Mouse (Mus musculus) forebrain, embryonic 12.5 days (tissue): ENCODE data around the gene Epdr1. TPM values are rescaled to one million over a fixed set of nuclear protein-coding genes. Genes with fewer than 3 reads are reported as not detected.
"Not testable (repeated sequence)": the region's sequence is repeated elsewhere in the genome, so short reads cannot be mapped to it uniquely, and the experiment has no call there.

ENCODE experiments used
- ATAC-seq: fragments of 200-750 bp; cut with Nextera tagmentation; 2 replicates; pipeline ENCODE4 v1.8.0; 2017; ENCODE audit warnings: moderate TSS enrichment; ENCODE audit not compliant: low FRiP score
- H3K27ac ChIP-seq: fragments of 300-500 bp; sonication (generic); 2 replicates; pipeline ENCODE4 v1.5.1; 2016; ENCODE audit warnings: mild to moderate bottlenecking
- H3K27me3 ChIP-seq: fragments of 300-500 bp; sonication (generic); 2 replicates; pipeline ENCODE4 v1.6.1; 2016; ENCODE audit warnings: mild to moderate bottlenecking
- H3K36me3 ChIP-seq: fragments of 300-500 bp; sonication (generic); replicated peaks from 2 replicates; pipeline ENCODE4 v1.6.1; 2016; ENCODE audit warnings: mild to moderate bottlenecking
- H3K4me1 ChIP-seq: fragments of 300-500 bp; sonication (generic); 2 replicates; pipeline ENCODE4 v1.6.1; 2016
- H3K4me2 ChIP-seq: fragments of 300-500 bp; sonication (generic); 2 replicates; pipeline ENCODE4 v1.6.1; 2016; ENCODE audit warnings: mild to moderate bottlenecking, moderate library complexity
- H3K4me3 ChIP-seq: fragments of 300-500 bp; sonication (generic); replicated peaks from 2 replicates; pipeline ENCODE4 v1.5.1; 2016; ENCODE audit warnings: mild to moderate bottlenecking
- H3K9ac ChIP-seq: fragments of 300-500 bp; sonication (generic); 2 replicates; pipeline ENCODE4 v1.6.1; 2016; ENCODE audit warnings: mild to moderate bottlenecking
- H3K9me3 ChIP-seq: fragments of 300-500 bp; sonication (generic); 2 replicates; pipeline ENCODE4 v1.6.1; 2016
- WGBS: fragments of 180-500 bp; shearing (Covaris S2); methylation state at CpG from one replicate; pipeline ENCODE4 v1.1.7; 2016; 5-methylcytosine and 5-hydroxymethylcytosine counted together
- polyA plus RNA-seq: library from polyadenylated mRNA; unstranded; fragments of >200 nt; fragmentation: Nextera tagmentation; extraction: Ambion mirVana; gene quantifications from 2 replicates; pipeline ENCODE4 v1.2.1, GENCODE M21; 2016

Epdr1 gene
- polyA plus RNA-seq, 1 experiment from 2014 or later: 29.1 TPM

DNA sequence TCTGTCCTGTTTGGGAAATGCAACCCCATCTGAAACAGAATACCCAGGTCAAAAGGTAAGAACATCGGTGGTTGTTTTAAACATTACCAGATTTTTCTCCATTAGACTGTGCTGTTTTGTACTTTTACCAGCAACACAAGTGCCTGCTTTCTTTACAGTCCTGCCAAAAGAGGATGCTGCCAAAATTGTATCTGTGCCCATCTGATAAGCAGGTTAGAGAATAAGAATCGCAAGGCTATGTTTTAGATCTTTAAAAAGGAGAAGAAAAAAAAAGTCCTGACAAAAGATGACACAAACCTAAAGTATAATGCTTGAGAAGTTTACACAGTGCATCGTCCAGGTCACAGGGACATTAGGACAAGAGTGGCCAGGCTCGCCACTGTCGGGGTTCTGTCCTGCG, 20.5 kb downstream of the Epdr1 start:
- 91% methylated on average over 6 of the region's 6 CpGs for WGBS
- no peaks in the 10 kb centered on the region for H3K9me3 ChIP-seq
- no peaks in the 10 kb centered on the region for H3K4me1 ChIP-seq
- no peak for ATAC-seq
- H3K4me2 ChIP-seq: no peak overlapping the region
- no peaks in the 10 kb centered on the region for H3K36me3 ChIP-seq
- H3K9ac ChIP-seq: no peak overlapping the region
- no peak overlapping the region for H3K4me3 ChIP-seq
- H3K27ac ChIP-seq: no peak overlapping the region
- H3K27me3 ChIP-seq: no peaks in the 10 kb centered on the region

DNA sequence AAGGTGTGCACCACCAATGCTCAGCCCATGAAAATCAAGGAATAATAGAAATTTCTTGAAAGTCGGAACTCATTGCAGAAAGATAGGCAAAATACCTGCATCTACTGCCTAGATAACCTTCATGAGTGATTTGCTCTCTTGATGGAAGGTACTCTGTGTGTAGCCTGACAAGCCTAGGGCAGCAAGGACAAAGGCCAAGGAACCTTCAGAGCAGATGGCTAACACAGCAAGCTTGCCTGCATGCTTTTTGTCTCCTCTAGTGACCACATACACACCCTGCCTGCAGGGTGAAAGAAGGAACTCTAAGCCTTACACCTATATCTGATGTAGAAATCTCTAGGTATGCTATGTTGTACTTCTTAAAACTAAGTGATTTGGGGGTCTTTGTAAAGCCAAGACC, 24.6 kb downstream of the Epdr1 start:
- 97% methylated on average over 1 of the region's 1 CpGs for WGBS
- Histone ChIP-seq H3K9ac (no peak overlapping the region), H3K4me1 (no peaks in the 10 kb centered on the region), H3K27me3 (no peaks in the 10 kb centered on the region), H3K36me3 (no peaks in the 10 kb centered on the region; the same call in 1 of the 2 replicates), H3K4me3 (no peak overlapping the region), H3K27ac (no peak overlapping the region), H3K4me2 (no peak overlapping the region), H3K9me3 (no peaks in the 10 kb centered on the region)
- ATAC-seq: no peak

DNA sequence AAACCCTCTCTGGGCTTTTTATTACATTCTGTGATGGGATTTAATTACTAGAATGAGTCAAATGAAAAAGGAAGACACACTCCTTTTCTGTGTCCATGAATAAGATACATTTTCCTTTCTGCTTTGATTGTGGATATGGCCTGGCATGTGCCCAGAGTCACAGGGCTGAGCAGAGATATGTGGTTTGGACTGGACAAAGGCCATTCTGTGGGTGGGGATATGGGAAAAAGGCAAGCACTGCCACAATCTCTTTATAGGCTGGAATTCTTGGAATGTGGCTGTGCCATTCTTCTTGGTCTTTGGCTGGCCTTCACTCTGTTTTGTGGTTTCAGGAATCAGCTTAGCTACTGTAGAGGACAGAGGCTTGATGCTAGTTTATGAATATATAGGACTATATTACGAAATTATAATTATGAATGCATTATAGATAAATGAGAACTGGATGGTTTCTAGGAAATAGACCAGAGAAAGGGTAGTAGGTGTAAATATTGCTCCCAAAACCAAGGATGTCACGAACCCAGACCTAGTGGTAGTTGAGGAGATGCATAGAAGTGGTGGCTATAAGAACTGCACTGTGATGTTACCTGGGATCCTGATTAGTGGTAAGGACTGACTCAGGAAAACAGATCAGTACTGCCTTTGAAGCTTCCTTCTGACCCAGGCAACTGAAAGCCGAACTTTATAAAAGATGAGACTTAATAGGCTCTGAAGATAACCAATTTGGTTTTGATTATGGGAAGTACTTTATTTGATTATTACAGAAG, 28.5 kb downstream of the Epdr1 start:
- 89% methylated on average over 3 of the region's 3 CpGs for WGBS
- Histone ChIP-seq H3K9me3 (no peaks in the 10 kb centered on the region), H3K4me1 (no peaks in the 10 kb centered on the region), H3K4me3 (no peak overlapping the region), H3K9ac (no peak overlapping the region), H3K27ac (no peak overlapping the region), H3K27me3 (no peaks in the 10 kb centered on the region), H3K4me2 (no peak overlapping the region), H3K36me3 (no peaks in the 10 kb centered on the region; the same call in 1 of the 2 replicates)
- no peak for ATAC-seq

DNA sequence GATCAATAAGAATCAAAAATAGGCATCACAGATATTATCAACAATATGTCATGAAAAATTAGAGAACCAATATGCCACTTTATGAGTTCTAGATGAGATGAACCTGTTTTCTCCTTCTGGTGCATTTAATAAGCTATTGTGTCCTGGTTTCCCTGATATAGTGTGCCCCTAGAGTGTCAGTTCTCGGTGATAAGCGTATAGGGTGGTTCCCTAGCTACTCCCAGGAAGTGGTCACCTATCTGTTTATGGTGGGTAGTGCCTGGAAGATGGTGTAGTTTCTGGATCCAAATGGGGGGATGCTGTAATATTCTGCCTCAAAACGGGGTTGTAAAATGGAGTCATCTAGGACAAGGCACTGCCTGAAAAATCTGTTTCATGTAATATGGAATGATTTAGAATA, 43.8 kb downstream of the Epdr1 start:
- no peak overlapping the region for H3K4me2 ChIP-seq
- H3K27ac ChIP-seq: no peak overlapping the region
- no peak overlapping the region for H3K9ac ChIP-seq
- ATAC-seq: no peak
- no peaks in the 10 kb centered on the region for H3K4me1 ChIP-seq
- no peak overlapping the region for H3K4me3 ChIP-seq
- no peaks in the 10 kb centered on the region for H3K36me3 ChIP-seq
- 93% methylated on average over 3 of the region's 3 CpGs for WGBS
- no peaks in the 10 kb centered on the region for H3K9me3 ChIP-seq
- no peaks in the 10 kb centered on the region for H3K27me3 ChIP-seq

DNA sequence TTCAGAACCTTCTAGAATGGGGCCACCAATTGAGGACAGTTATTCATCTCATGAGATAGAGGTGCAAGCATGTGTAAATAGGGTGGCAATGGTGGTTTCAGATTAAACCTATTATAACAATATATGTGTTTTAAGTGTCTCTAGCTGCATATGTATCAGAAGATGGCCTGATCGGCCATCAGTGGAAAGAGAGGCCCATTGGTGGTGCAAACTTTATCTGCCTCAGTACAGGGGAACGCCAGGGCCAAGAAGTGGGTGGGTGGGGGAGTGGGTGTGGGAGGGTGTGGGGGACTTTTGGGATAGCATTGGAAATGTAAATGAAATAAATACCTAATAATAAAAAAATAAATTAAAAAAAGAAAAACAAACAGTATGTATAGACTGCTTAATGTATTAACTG, 45.0 kb downstream of the Epdr1 start:
- not testable (repeated sequence) for H3K36me3 ChIP-seq, H3K4me2 ChIP-seq, H3K9me3 ChIP-seq, H3K9ac ChIP-seq, ATAC-seq, H3K4me3 ChIP-seq, H3K27me3 ChIP-seq, H3K4me1 ChIP-seq, H3K27ac ChIP-seq
- 82% methylated on average over 2 of the region's 2 CpGs for WGBS

DNA sequence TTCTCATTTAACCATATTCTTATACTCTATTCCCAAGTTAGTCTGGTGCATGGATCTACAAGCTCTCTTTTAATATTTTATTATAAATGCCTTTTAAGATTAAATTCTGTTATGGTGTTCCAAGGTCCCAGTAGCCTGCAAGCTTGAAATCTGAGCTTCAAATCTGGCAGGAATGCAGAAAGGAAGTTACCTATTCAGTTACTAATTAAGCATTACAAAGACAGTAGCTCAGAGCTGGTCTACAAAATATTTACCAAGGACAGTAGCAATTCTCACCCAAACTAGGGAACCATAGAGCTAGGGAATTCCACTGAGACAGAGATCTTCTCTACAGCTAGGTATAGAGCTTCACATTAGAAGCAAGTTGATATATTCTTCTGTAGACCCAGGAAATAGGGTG, 49.6 kb downstream of the Epdr1 start:
- H3K9me3 ChIP-seq, H3K4me2 ChIP-seq, H3K36me3 ChIP-seq, H3K4me3 ChIP-seq, H3K27ac ChIP-seq, H3K27me3 ChIP-seq, H3K9ac ChIP-seq, ATAC-seq, H3K4me1 ChIP-seq: not testable (repeated sequence)

DNA sequence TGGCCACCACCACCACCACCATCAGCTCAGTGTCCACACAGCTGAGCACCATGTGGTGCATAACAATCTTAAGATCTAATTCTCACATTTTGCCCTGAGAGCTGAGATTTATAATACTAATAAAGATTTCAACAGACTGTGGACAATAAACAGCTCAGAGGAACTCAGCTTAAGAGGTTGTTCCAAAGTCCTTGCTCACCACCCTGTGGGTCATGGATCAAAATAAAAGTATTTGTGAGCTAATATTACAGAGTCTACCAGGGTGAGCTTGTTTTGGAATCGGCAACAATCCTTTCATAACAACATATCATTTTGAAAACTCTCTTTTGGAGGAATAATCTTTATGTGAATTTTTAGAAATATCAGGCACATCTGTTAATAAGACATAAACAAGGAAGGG, 57.2 kb downstream of the Epdr1 start:
- Histone ChIP-seq H3K9ac (no peak overlapping the region), H3K36me3 (no peaks in the 10 kb centered on the region), H3K4me1 (no peaks in the 10 kb centered on the region), H3K9me3 (no peaks in the 10 kb centered on the region), H3K27ac (no peak overlapping the region), H3K27me3 (no peaks in the 10 kb centered on the region), H3K4me2 (no peak overlapping the region), H3K4me3 (no peak overlapping the region)
- 98% methylated on average over 1 of the region's 1 CpGs for WGBS
- ATAC-seq: no peak

DNA sequence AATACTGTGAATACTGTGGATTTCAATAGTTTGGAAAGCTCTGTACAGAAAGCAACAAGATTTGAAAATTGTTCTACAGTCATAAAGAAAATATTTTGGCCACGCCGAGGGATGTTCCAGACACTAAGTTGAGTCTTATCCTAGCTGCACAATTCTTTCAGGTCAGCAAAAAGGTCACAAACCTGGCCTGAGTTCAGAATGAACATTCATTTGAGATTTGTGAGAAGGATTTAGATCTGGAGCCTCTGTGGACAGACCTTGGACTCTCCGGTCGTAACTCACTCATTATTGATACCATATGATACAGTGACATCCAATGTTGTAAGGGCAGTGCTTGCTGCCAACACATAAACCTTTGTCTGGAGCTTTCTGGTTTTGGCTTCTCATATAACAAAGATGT, 64.3 kb downstream of the Epdr1 start:
- 87% methylated on average over 4 of the region's 4 CpGs for WGBS
- H3K4me2 ChIP-seq: no peak overlapping the region
- H3K4me1 ChIP-seq: no peaks in the 10 kb centered on the region
- H3K9ac ChIP-seq: no peak overlapping the region
- no peaks in the 10 kb centered on the region for H3K27me3 ChIP-seq
- no peak for ATAC-seq
- no peaks in the 10 kb centered on the region for H3K9me3 ChIP-seq
- H3K27ac ChIP-seq: no peak overlapping the region
- no peak overlapping the region for H3K4me3 ChIP-seq
- no peaks in the 10 kb centered on the region for H3K36me3 ChIP-seq

Other genes with a start within 250 kb of the Epdr1 start
- gene Stard3nl, start 224.1 kb downstream of the Epdr1 start, polyA plus RNA-seq: 128 and 132 TPM in 2 replicates
- 2.6 and 3.0 TPM in 2 replicates for gene Sfrp4, start 3.2 kb upstream of the Epdr1 start, polyA plus RNA-seq
- gene Nme8, start 77.9 kb upstream of the Epdr1 start, polyA plus RNA-seq: not detected in 2 replicates
- gene Gpr141, start 204.3 kb upstream of the Epdr1 start, polyA plus RNA-seq: not detected in 2 replicates